Mouse (Mus musculus) hematopoietic stem cell, adult 5-6 weeks (primary cell): Measurements from ENCODE around the gene Gadl1. TPM values are rescaled to one million over a fixed set of nuclear protein-coding genes. Genes with fewer than 3 reads are reported as not detected.
A peak's percentile ranks its signal among the peaks of the same experiment; 100 is the strongest.

Source experiments
- ATAC-seq, 2 experiments: fragments of 125-278 bp in 1 of 2; replicated peaks in 1 of 2; 2 replicates each; pipeline ENCODE4 v1.8.0; 2016 to 2017; ENCODE audit warnings: inconsistent platforms in 2 of 2, mild to moderate bottlenecking in 2 of 2, moderate number of reproducible peaks in 2 of 2, low read depth in 1 of 2, moderate TSS enrichment in 1 of 2; ENCODE audit not compliant: low FRiP score in 2 of 2, poor library complexity in 2 of 2, severe bottlenecking in 2 of 2, insufficient read depth in 1 of 2, low TSS enrichment in 1 of 2
- total RNA-seq: library from RNA; stranded (forward); fragments of 172-1452, 232-1000 nt; gene quantifications from 2 replicates; pipeline ENCODE4 v1.2.3, GENCODE M21; 2017

Gadl1 gene
- total RNA-seq, 1 experiment from 2014 or later: 0.74 TPM

GRCm38 (mm10) chr9:115931803-115932202, 22.5 kb downstream of the Gadl1 start:
- ATAC-seq: no peak

DNA sequence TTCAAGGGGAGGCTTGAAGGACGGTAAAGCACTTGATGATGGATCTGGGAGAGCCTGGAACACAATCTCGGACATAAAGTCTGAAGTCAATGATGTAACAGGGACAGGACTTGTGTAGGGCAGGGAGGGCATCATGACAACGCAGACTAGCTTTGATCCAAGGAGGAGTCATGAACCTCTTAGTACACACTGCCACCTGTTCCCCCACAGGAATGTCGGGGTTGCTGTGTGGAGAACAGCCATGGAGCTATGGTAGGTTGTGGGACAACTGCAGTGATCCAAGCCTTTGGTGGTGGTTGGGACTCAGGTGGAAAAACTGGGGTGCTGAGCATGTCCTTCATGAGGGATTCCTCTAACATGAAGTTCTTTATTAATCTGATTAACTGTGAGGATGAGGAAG, 23.5 kb downstream of the Gadl1 start:
- ATAC-seq: no peak

DNA sequence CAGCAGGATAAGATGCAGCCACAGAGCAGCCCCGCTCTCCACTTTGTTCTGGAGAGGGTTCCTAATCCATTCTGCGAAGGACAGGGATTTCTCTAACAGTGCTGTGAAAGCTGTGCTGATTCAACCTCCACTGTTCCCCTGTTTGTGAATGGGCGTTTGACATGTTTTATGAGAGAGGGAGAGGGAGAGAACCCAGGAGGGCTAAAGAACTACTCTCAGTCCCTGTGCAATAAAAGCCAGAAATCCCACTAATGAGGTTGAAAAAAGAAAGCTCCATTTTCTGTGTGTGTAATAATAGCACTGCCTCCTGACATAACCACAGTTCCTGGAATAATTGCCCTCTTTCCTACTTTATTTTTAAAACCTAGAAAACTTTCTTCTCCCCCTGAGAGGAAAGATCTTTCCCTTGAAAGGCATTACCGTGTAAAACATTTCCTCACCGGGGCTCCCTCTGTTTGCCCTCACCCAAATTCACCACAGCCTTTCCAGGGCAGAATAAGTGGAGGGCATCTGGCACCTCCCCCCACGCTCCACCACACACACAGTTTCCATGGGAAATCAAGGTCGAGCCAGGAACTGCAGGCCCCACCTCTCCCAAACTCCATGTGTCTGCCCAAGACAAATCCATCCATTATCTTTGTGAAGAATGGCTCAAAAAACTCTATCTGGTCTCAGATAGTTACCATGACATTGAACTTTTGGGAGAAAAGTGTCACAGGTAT, 24.1 kb downstream of the Gadl1 start:
- ATAC-seq: no peak

- no peak for ATAC-seq
These were observed 25.0 kb downstream of the Gadl1 start for GRCm38 (mm10) chr9:115934288-115934687.

DNA sequence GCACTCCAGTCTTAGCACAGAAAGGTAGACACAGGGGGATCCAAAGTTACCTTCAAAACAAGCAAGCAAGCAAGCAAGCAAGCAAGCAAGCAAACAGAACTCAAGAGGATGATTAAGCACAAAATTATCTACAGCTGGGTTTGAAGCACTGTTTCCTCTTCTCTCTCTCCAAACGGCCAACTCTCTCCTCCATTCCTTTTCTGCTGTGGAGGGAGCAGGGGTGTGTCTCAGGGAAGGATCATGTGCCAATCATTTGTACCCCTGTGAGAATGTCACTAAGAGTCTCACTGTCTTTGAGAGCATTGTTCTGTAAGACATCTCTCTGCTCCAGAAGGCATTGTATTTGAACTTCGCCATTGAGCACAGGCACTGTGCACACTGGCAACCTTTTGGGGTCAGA, 27.1 kb downstream of the Gadl1 start:
- peak; percentile 14 to 37; a peak in 1 of 4 replicates for ATAC-seq

DNA sequence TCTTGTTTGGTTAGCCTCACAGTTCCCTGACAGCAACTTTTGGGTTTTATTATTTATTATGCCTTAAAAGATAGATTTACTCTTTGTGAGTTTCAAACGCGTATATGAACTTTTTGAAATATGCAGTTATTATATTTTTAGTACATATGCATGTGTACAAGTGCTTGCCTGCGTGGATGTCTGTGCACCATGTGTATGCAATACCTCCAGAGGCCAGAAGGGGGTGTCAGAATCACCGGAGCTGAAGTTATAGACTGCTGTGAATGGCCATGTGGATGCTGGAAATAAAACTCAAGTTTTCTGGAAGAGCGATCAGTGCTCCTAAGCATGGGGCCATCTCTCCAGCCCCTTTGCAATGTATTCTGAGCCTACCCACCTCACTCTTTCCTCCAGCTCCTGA, 28.7 kb downstream of the Gadl1 start:
- no peak for ATAC-seq

GRCm38 (mm10) chr9:115939420-115939819, 30.2 kb downstream of the Gadl1 start:
- no peak for ATAC-seq

GRCm38 (mm10) chr9:115941171-115941570, 31.9 kb downstream of the Gadl1 start:
- no peak for ATAC-seq

DNA sequence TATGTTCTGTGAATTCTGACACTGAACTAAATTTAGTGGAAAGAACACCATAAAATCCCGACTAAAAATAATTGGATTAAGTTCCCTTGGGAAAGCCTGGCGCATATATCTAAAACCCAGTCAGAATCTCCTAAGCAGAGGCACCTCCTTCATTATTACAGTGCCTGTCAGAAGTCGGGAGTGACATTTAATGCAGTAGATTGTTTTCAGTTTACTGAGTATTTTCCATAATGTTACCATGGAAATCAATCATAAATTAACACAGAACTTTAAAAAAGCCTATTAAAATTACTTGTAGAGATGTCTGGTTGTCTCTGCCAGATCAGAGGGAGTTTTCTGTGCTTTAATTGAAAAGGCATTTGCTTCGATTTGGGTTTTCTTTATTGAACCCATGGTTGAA, 33.2 kb downstream of the Gadl1 start:
- no peak for ATAC-seq

DNA sequence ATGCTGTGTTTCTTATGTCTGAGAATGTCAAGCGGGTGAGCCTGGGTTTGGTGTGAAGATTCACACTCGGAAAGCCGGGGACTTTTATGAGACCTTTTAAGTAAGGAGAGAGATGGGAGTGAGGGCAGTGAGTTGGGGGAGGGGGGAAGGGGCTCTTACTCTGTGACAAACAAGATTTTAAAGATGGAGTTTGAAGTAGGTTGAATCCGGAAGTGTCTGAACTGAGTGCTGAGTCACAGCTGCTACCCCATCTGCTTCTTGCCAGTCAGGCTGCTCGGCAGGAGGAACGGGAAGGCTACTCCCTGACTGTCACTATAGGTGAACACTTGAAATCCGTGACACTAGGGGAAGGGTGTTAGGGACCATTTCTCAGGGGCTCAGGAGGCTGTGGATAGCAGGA, 33.7 kb downstream of the Gadl1 start:
- peak; percentile 59; a peak in 2 of 4 replicates for ATAC-seq

DNA sequence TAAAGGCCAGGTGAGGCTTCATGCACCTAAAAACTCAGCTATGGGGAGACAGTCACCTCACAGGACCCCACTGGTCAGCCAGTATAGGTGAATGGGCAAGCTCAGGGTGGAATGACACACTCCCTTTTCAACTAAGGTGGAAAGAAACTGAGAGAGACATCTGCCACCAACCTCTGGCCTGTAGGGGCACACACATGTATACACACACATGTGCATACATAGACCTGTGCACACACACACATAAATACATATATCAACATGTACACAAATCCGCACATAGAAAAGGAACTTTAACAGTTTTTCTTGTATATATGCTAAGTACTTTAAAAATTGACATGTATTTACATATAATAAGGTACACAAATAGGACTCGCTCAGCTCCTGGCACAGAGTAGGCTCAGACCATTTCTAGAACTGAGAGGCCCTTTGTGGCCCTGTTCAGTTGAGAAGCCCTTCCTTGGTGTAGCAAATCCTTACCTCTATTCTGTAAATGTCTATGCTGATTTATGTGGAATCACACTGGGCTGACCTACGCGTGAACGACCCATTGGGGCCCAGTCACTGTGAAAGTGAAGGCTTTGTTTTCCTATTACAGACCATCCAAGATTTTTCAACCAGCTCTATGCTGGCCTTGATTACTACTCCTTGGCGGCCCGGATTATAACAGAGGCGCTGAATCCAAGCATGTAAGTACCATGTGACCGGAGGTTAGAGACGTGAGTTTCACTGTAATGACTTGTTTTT, 34.5 kb downstream of the Gadl1 start:
- ATAC-seq: no peak

- ATAC-seq: no peak
These were observed 55.8 kb downstream of the Gadl1 start for GRCm38 (mm10) chr9:115965056-115965455.

DNA sequence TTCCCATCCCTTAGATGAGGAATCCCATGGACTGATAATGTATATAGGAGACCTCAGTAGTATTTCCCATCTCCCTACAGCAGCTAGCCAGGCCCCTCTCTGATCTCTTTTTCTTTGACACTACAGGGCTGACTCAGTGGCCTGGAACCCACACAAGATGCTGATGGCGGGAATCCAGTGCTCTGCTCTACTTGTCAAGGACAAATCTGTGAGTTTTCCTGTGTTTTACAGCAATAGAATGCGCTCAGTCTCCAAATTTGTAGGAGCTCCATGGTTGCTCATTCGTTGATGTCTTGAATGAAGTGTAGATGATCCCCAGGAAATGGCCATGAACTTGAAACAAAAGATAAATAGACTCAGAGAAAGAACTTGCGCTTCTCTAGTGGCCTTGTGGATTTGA, 56.9 kb downstream of the Gadl1 start:
- no peak for ATAC-seq

DNA sequence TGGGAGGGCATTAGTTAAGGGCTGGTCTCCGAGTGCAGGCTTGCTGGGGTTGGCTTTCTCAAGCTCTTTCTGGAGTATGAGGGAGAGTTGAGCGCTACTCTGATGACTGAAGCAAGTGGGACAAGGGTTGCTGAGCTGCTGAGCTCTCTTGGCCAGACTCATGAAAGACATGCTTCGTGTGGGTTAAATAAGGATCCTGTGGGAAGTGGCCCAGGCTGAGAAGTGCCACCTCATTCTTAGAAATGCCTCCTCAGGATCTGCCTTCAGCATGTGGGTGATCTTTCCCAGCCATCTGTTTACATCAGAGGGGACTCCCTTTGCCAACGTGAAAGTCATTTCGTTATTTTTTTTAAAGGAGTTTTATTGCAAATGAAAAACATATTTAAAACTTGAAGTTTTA, 57.5 kb downstream of the Gadl1 start:
- no peak for ATAC-seq

DNA sequence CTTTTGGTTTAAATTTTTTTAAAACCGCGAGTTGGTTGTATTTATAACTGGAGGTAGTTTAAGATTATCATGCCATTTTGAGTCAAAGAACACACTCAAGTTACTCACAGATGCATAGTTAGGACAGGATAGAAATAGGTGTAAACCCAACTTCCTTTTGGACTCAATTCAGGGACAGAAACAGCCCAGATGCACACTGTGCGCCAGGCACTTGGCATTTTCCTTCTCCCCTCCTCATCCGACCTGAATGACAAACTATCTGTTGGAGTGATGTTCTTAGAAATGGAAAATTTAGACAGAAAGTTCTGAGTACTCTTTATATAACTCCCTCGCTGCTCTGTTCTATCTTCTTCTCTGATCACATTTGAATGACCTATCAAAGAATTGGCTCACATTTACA, 58.4 kb downstream of the Gadl1 start:
- no peak for ATAC-seq

GRCm38 (mm10) chr9:115976901-115977300, 67.6 kb downstream of the Gadl1 start:
- no peak for ATAC-seq

DNA sequence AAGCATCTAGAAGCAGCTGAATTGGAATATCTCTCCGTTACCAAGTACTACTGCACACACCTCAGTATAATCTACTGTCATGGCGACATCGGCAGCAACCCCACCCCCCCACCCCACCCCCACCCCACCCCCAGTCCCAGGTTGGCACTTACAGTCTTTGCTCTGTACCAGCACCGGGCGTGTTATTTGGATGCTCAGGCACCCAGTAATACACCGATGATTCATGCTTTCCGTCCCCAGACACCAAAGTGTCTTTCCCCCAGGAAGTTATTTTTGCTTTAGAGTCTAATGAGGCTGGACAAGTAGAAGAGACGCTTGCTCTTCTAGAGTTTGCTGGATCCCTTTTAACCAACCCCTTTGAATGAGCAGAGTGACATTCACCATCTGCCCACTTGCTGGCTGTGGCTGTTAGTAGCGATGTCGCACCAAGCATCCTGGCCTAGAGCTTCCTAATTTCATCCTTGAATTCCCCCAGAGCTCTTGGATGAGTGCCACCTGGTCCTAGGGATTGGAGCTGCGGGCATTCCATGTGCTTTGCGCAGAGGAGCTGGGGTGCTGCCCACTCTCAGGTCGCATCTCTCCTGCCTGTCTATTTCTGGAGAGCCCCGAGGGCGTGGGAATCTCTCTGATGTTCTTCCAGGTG, 68.5 kb downstream of the Gadl1 start:
- no peak for ATAC-seq

GRCm38 (mm10) chr9:115978478-115978877, 69.2 kb downstream of the Gadl1 start:
- no peak for ATAC-seq
